24 mouse cellular contexts compared by ENCODE assay signal in the genomic region with DNA sequence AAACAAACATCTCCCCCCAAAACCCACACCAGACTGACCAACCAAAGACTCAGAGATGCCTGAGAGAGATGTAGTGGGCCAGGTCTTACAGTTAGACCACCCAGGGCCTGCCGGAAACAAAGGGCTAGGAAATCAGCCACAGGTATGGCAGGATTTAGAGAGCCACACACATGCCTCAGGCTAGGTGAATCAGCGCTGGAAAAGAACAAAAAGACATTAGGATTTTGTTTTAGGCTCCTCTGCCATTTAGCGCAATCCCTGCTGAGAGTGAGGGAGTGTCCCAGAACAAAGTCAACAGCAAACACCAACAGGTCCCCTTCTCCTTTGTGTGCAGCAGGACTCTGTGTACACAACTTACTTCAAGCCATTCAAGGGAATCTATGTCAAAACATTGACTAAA.
"Had no signal": no experiment of that assay in that cellular context is flagged by ENCODE, and none has a peak within 500 bp of the region (broad histone marks: within the 10 kb centered on the region; RNA-seq: fewer than 3 reads in every experiment).

No protein-coding gene starts in this region.

- H3K9me3 ChIP-seq: heart, embryonic 10.5 days; heart, embryonic 12.5 days; hindbrain, embryonic 10.5 days; hindbrain, embryonic 12.5 days; kidney, embryonic 15.5 days; limb, embryonic 13.5 days; limb, embryonic 15.5 days; liver, embryonic 12.5 days had no signal

- DNase-seq: gastrocnemius, adult 2 months; gastrocnemius, postnatal 10 days; gastrocnemius, postnatal 25 days; heart, adult 18-20 months; heart, postnatal 10 days; heart, postnatal 4 days; kidney, adult 11 months; kidney, adult 2 months; kidney, adult 9 months; kidney, postnatal 14 days; kidney, postnatal 36 days; left cerebral cortex, postnatal 4 days had no signal

- H3K36me3 ChIP-seq: heart, embryonic 10.5 days; heart, embryonic 12.5 days; hindbrain, embryonic 10.5 days; hindbrain, embryonic 12.5 days; kidney, embryonic 15.5 days; limb, embryonic 13.5 days; limb, embryonic 15.5 days; liver, embryonic 12.5 days had no signal

- H3K4me3 ChIP-seq: gastrocnemius, adult 2 months; heart, embryonic 10.5 days; heart, embryonic 12.5 days; hindbrain, embryonic 10.5 days; hindbrain, embryonic 12.5 days; kidney, embryonic 15.5 days; layer of hippocampus, adult 2 months; limb, embryonic 13.5 days; limb, embryonic 15.5 days; liver, embryonic 12.5 days had no signal

- H3K9ac ChIP-seq: heart, embryonic 12.5 days; hindbrain, embryonic 12.5 days; hindbrain, embryonic 14.5 days; kidney, embryonic 15.5 days; limb, embryonic 13.5 days; limb, embryonic 15.5 days; liver, embryonic 12.5 days; liver, embryonic 14.5 days had no signal

- H3K27ac ChIP-seq: gastrocnemius, adult 2 months; heart, embryonic 10.5 days; hindbrain, embryonic 10.5 days; hindbrain, embryonic 12.5 days; hindbrain, embryonic 14.5 days; kidney, embryonic 15.5 days; kidney, postnatal 0 days; layer of hippocampus, adult 2 months; limb, embryonic 13.5 days; limb, embryonic 15.5 days; liver, embryonic 12.5 days; liver, embryonic 14.5 days had no signal

- H3K4me1 ChIP-seq: heart, embryonic 10.5 days; heart, embryonic 12.5 days; hindbrain, embryonic 10.5 days; hindbrain, embryonic 12.5 days; kidney, embryonic 15.5 days; limb, embryonic 13.5 days; limb, embryonic 15.5 days; liver, embryonic 12.5 days had no signal
